Mouse (Mus musculus) heart, postnatal 14 days (tissue): Measurements from ENCODE around the gene Plekhg6. TPM values are rescaled to one million over a fixed set of nuclear protein-coding genes. Genes with fewer than 3 reads are reported as not detected.

ENCODE experiments used
- DNase-seq, 2 experiments: peaks; one replicate each; pipeline ENCODE4 v3.0.0; 2021 to 2022
- intact Hi-C: fragments of 180-260 bp; cut with DNase I; formaldehyde crosslinking; loops from one replicate; pipeline ENCODE4 v1.15.1; 2025
- total RNA-seq, 2 experiments: library from RNA; stranded (reverse); gene quantifications; 2 replicates each; pipeline ENCODE4 v1.2.3; 2021

Gene Plekhg6
- total RNA-seq, 2 experiments from 2014 or later: not detected

DNA sequence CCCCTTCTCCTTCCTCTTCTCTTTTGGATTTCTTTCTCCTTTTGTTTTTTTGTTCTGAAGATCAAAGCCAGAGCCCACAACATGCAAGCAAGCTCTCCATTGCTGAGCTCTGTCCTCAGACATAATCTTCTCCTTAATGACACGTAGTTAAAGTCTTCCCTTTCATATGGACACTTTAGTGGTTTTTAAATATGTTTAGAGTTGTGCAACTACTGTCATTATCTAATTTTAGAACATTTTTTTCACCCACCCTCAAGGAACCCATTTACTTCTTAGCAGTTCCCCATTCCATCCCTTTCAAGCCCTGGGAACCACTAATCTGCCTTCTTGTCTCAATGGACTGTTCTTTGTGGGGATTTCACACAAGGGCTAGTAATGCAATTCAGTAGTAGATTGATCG, 46.2 kb downstream of the Plekhg6 start:
- intact Hi-C loops: no loop called here
- DNase-seq: no peak

DNA sequence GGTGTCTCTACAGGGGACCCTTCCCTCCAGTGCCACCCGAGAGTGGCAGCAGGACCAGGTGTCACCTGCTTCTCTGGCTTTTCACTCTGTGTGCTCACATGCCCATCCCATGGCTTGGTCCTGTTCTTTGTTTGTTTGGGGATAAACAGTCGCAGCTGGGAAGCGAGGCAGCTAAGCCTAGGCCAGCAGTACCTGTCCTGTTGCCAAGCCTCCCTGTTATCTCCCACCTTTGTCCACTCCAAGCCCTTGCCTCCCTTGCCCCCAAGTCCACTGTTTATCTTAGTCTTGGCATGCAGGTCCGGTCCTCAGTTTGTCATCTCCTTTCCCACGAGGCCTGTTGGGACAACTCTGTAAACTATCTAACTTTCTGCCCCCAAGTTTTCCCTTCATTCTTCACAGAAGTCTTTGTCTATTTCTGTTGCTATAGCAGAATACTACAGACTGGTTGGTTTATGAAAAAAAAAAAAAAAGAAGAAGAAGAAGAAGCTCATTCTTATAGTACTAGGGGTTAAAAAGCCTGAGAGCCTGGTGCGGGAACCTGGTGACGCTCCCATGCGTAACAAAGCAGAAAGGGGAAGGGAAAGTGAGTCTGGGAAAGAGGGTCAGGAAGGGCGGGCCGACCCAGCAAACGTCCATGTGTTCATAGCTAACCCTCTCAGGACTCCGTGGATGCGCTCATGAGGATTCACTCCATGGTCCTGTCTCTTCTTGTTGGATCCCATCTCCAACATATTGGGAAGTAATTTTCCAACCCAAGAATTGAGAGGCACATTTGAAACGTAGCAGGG, 47.3 kb downstream of the Plekhg6 start:
- DNase-seq: no peak
- intact Hi-C loops: no loop called here

DNA sequence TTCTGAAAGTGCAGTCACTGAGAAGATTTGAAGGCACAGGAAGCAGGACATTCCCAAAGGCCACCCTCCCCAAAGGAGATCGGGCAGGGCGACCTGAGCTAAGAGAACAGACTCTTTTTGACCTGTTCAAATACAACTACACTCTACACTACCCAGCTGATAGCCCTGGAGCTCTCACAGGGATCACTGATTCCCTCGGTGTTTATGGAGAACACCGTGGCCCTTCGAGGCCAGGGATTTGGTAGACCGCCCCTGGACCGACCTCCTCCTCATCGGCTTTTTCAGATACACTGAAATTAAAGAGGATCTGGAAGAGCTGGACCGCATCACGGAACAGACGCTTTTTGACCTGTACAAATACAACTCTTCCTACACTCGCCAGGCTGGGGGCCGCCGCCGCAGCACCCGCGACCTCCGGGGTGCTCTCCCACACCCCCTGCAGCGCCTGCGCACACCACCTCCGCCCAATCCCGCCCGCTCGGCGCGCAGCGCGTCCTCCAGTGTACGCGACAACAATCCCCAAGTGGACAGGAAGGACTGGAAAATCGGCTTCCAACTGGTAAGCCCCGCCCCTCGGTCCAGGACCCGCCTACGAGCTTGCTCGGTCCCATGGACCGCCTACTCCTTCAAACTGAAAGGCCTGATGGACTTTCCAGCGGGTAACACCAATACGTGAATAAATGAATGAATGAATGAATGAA, 49.8 kb downstream of the Plekhg6 start:
- DNase-seq: peak; percentile 91 to 92
- intact Hi-C loops: loop anchor here (2.0 kb wide), 2 partner anchors 18 to 32 kb away; partner anchors contain the start of gene Tnfrsf1a

DNA sequence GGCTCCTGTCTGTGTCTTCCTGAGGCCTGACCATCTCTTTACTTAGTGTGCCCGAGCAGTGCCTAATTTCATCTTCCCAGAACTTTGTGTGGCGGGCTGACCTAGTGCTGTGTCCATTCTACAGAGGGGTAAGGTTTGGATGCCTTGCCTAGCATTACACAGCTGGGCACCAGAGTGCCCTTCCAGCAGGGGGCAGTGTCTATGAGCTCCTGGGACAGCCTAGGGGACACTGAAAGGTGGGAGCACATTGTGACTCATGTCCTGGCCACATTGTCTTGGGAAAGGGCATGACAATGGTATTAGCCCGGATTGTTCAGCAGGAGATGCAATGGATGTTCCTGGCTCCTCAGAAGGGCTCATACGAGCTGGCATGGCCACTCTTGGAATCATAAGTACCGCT, 52.4 kb downstream of the Plekhg6 start:
- DNase-seq: peak; percentile 63 to 68
- intact Hi-C loops: loop anchor here (5.0 kb wide), 1 partner anchor 51 kb away; no protein-coding TSS in a partner anchor

DNA sequence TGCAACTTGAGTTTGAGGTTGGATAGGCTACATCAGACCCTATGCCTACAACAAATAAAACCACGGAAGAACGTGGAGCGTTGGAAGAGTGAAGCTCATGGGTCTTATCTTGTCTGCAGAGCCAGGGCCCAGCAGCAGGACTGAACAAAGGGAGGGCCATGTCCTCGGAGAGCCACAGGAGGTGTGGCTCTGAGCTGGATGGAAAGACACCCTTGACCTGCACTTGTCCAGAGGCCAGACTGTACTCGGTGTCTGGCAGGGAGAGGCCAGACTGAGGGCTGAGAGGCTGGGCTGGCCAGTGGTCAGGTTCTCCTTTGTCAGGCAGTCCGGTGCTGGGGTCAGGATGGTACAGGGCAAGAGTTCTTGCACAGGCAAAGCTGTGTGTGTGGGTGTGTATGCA, 55.3 kb downstream of the Plekhg6 start:
- no peak for DNase-seq
- intact Hi-C loops: loop anchor here (5.0 kb wide), 1 partner anchor 48 kb away; no protein-coding TSS in a partner anchor

DNA sequence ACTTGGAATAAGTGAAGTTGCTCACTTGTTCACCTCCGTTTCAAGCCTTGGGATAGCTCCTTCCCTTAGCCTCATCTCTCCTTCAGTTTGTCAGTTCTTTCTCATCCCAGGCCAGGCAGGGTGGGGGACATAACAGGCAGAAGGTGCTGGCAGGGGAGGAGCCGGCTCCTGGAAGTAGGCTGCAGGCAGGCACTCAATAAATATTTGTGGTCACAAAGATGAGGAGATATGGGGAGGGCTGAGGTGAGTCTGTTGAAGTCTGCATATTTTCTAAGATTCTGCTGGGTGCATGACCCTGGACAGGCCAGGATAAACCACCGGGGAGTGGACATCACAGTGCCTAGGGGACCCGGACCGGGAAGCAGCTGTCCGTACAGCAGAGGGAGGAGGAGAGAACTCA, 57.0 kb downstream of the Plekhg6 start:
- DNase-seq: no peak
- intact Hi-C loops: no loop called here

DNA sequence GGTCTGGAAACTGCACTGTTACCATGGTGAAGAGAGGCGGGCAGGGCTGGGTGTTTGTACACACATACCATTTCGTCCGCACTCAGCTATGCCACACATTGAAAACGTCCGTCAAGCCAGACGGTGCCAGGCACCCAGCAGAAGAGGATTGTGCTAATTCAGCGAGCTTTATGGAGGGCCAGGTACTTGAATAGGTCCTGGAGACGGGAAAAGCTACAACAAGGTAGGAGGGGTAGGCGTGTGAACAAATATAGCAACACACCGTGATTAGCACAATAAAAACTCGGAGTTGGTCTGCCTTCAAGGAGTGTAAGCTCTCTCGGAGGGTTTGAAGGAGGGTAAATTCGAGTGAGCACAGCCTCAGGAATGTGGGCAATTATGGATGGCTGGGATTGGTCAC, 57.8 kb downstream of the Plekhg6 start:
- no peak for DNase-seq
- intact Hi-C loops: no loop called here

DNA sequence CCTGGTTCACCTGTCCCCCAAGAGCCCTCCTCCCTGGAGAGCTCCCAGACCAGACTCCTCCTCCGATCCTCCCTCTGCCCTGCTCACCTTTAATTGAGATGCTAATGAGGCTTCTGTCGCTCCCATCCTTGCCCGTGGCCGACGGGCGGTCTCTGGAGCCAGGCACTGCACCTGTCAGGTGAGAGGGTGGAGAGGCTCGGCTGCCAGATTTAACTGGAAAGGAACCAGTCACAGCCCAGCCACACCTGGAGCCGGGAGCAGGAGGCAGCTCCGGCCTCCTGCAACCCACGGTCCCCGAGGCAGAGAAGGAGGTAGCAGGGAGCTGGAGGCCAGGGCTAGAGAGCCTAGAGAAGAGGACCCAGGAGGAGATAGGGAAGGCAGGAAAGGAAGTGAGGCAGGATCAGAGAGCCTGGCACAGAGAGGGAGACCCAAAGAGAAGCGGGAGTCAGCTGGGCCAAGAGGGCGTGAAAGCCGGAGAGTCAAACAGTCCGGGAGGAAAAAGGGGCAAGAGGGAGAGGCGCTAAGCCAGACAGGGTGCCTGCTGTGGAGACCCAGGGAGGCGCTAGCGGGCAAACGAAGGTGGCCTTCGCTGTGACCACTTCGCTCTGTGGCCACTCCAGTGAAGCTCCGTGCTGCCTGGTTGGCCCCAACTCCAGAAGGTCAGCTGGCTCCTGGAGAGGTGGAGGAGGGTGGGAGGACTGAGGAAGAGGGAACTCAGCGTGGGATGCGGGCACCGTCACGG, 59.3 kb downstream of the Plekhg6 start:
- no peak for DNase-seq
- intact Hi-C loops: no loop called here

DNA sequence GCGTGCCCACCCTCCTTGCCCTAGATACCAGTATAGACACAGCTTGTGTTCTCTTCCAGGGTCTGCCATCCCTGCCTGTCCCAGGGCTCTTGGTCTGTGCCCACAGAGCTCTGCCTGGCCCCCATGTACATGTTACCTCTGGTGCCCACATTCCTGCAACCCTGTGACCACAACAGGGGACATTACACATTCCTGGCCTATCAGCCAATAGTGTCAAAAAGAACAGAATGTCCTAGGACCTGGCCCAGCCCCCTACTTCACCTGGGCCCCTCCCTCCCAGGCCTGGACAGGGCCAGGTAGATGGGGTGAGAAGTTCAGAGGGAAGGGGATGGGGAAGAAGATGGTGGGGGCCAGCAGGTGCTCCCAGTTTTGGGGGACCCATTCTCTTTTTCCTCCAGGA, 60.3 kb downstream of the Plekhg6 start, which contains the start of gene Scnn1a:
TSS of gene Scnn1a (plus strand) at position 337 of the 400 bp plus-strand sequence.
- intact Hi-C loops: no loop called here
- no peak for DNase-seq

DNA sequence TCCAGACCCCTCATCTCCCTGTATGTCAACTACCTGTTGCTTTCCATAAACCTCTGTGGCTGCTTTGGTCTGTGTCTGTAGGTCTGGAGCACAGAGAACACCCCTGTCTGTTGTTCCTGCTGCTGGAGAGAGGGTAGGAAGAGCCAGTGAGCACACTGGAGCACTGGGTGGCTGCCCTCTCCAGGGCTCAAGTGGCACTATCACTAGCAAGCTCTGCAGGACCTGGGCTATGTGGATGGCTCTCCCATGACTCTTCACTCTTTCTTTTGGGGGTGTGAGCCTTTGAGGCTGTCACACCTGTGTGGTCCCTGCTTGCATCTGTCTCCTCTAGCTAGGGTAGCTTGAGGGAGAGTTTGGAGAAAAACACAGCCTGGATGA, 60.7 kb downstream of the Plekhg6 start:
- DNase-seq: no peak
- intact Hi-C loops: no loop called here

DNA sequence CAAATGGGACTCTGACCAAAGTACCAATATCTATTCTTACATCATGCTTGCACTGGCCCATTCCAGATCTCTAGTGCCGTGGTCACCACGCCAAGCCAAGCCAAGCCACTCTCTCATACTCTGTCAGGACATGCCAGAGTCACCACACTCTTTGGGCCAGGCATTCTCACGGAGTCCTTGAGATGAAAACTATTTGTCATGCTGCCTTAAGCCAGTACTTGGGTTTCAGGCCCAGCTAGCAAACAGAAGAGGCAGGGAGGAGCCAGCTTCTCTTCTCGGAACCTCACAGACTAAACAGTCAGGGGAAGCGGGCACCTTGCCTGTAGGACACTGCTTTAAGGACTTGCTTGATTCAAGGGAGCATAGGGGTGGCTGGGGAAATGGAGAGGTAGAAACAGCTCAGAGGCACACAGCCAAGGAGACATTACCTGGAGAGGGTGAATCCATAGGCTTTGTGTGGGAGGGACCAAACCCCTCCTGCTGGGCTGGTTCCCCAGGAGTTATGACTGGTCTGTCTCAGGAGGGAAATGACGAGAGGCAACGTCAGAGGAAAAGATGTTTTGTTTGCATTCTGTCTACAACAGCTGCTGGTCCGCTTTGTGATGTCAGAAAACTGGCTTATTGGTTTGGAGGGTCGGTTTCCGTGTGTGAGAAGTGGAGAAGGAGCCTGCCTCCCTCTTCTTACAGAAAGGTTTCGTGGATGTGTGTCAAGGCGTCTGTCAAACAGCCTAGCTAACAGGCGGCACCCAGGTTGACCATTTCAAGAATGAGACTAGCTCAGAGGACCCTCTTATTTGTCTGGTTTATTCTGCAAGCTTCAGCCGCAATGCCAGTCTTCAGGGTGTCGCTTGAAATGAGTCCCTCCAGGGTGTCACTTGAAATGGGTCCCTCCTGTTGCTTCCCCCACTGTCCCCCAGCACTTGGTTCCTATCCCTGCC, 61.3 kb downstream of the Plekhg6 start:
- intact Hi-C loops: no loop called here
- DNase-seq: peak in 1 of 2 experiments; percentile 25

DNA sequence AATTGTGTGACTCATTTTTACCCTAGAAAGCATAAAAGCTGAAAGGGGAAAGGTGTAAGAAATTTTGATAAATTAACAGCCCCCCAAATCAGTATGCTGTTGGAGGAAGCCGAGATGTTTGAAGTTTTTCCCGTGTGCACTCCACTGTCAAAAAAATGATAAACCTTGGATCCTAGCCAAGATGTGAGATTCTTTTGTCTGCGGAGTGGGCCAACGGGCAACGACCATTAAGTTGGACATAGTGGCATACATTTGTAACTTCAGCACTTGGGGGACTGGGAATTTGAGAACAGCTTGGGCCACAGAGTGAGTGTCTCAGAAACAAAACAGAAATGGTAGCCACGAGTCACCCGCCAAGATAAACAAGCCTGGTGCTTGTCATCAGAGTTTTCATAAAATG, 63.5 kb downstream of the Plekhg6 start:
- intact Hi-C loops: no loop called here
- DNase-seq: no peak

DNA sequence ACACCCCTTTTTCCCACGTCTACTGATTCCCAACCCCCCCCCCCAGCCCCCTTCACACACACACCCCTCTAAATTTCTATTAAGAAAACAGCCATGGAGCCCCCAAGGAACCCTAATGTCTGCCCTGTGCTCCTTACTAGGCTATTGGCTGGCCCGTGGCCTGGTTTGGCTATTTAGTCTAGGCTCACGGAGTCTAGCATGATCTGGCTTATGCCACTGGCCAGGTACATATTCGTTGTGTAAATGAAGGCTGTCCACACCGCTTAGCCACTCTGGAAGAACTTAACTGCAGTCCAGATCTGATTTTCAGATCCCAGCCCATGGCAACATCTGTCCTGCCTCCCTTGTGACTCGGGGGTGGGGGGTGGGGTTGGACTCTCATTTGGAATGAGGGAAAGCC, 65.8 kb downstream of the Plekhg6 start:
- DNase-seq: no peak
- intact Hi-C loops: loop anchor here (5.0 kb wide), 1 partner anchor 307 kb away; the partner anchor contains the start of gene Zfp384

DNA sequence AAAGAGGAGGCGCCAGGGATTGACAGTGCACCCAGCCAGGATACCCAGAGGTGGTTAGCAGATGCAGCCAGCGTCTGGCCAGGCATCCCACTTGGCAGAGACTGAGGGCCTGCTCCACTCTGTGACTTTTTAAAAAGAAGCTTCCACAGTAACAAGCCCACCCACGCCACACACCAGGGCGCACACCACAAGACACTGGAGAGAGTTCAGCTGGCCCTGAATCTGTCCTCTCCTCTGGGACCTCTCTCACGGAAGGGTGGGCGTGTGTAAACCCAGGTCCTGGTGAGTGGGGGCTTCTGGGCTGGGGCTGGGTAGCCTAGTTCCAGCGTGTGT, 66.4 kb downstream of the Plekhg6 start:
- intact Hi-C loops: loop anchor here (5.0 kb wide), 1 partner anchor 307 kb away; the partner anchor contains the start of gene Zfp384
- no peak for DNase-seq

DNA sequence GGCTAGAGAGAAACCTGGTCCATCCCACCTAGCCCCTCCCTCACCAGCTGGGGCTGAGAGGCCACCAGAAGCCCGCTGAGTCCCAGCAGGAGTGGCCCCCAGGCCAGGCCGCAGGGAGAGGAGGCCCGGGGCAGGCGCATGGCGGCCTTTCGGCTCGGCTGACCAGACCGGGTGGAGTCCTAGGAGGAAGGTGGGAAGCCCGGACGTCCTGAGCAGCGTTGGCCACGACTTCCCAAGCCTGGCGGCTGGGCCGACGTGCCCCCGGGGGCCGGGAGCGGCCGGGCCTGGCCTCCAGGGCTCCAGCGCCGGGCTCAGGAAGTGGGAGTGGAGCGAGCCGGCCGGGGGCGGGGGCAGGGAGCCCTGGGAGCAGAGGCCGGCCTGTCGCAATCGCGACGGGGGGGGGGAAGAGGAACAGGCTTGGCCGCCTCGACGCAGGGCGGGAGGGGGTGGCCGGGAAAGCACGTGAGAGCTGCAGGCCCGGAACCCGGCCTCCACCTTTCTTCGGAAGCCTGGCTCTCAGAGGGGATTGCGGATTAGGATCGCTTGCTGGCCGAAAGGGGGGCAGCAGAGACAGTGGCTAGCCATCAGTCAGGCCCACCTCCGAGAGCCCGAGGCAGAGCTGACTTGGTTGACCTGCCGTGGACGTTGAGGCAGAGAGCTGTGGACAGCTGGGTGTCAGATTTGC, 66.9 kb downstream of the Plekhg6 start, which contains the start of gene Ltbr:
TSS of gene Ltbr (minus strand) at position 340 of the 685 bp plus-strand sequence.
- peak; percentile 90 to 94 for DNase-seq
- intact Hi-C loops: loop anchor here (2.0 to 5.0 kb wide), 2 partner anchors 37 to 306 kb away; partner anchors contain the start of gene Zfp384
